Mouse (Mus musculus) lung, postnatal 4 days (tissue): ENCODE data around the gene Mtmr3.

Experiments used
- DNase-seq, 2 experiments: peaks; one replicate each; pipeline ENCODE4 v3.0.0; 2021

Gene Mtmr3

GRCm38 (mm10) chr11:4461154-4461553, 133.5 kb downstream of the Mtmr3 start:
- DNase-seq, result no peak

DNA sequence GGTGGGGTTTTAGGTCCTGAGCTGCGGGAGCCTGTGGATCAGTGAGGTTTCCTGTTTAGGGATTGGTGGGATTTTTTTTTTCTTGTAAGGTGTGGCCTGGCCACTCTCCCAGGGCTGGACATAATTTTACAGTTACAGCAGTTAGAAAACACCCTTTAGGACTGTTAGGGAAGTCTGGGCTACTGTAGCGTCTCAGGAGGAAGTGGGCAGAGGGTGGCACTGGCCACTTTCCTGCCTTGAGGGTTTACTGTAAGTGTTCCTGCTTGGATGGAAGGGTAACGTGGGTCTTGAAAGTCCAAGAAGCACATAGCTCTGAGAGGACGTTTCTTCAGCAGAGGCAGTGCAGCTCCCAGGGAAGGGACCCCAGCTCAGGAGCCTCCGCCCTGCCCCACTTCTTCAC, 134.0 kb downstream of the Mtmr3 start:
- DNase-seq, result no peak

GRCm38 (mm10) chr11:4454895-4455535, 139.6 kb downstream of the Mtmr3 start:
- no peak for DNase-seq

- no peak for DNase-seq
Measured at GRCm38 (mm10) chr11:4452467-4453184, 142.0 kb downstream of the Mtmr3 start.

- DNase-seq, result peak; percentile 65 to 74
Measured at GRCm38 (mm10) chr11:4451116-4451515, 143.5 kb downstream of the Mtmr3 start.

DNA sequence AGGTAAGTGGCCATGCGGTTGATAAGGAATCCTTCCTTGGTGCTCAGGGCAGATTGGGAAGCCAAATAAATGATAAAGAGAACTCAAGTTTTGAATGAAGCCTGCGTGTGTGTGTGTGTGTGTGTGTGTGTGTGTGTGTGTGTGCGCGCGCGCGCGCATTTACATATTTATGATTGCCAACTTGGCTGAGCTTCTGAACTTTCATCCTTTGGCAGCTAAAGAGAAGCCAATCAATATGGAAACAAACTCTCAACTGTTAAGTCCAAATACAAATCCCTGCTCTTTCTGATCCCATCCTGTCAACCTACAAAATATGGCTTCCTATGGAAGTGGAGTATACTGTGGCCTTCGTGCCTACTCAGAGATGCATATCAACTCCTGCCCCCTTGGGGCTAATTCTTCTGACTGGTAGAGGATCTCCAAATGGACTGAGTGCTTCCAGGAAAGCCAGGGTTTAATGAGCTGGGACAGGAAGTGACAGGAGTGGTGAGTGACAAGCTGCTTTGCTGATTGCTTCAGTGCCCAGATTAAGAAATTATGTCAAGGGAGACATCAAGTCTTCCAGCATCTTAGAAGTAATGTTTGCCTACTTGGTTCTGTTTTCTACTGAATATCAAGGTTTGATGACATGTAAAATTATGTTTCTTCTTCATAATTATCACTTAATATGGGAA, 148.3 kb downstream of the Mtmr3 start:
- DNase-seq, result no peak

GRCm38 (mm10) chr11:4442280-4442679, 152.4 kb downstream of the Mtmr3 start:
- DNase-seq, result peak in 1 of 2 experiments; percentile 22

DNA sequence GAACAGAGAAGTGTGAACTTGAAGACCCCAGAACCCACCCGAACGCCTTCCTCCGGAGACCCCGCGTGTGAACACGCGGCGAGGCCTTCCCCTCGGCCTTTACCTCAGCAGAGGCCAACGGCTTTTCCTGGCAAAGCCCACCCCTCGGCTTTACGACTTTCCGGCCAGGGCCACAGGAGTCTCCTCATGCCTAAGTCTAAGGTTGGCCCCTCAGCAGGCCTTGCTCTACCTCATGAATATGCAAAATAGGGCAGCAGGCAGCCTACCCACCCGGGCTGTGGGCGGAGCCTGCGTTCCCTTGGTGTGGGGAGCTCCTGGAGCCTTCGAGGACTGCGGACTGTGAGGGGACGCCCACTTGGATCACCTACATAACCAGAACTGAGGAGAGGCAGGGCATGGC, 153.7 kb downstream of the Mtmr3 start, which contains the start of gene Hormad2:
Hormad2 (minus strand) TSS at position 128 of the 400 bp plus-strand sequence.
- DNase-seq, result peak; percentile 28 to 49

- no peak for DNase-seq
Measured at GRCm38 (mm10) chr11:4438211-4438610, 156.5 kb downstream of the Mtmr3 start.

DNA sequence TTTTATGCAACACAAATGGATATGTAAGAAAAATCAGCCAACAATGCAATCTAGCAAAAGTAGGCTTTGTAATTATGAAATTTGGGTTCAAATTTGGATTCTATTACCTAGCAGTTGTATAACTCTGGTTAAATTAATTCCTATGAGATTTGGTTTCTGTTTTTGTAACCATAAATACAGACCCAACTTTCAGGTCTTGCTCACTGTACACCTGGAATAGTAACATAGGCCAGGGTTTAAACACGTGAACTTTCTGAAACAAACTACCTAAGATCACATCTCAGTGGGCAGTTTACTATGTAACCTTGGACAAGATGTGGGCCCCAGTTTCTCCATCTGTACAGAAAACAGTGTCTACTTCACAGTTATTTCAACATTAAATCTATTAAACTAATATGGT, 157.3 kb downstream of the Mtmr3 start:
- DNase-seq, result no peak

GRCm38 (mm10) chr11:4436631-4437030, 158.0 kb downstream of the Mtmr3 start:
- no peak for DNase-seq

GRCm38 (mm10) chr11:4434461-4434860, 160.2 kb downstream of the Mtmr3 start:
- DNase-seq, result no peak
